Mouse (Mus musculus) urinary bladder, postnatal 36 days (tissue): ENCODE data around the gene Suds3.

Experiments used
- DNase-seq, 2 experiments: peaks; one replicate each; pipeline ENCODE4 v3.0.0; 2022; ENCODE audit warnings: low spot score in 2 of 2, mixed read lengths in 1 of 2

The Suds3 gene

GRCm38 (mm10) chr5:117135869-117136268 lies 20.0 kb upstream of the Suds3 start:
- peak in 1 of 2 experiments; percentile 43 for DNase-seq

GRCm38 (mm10) chr5:117134889-117135456 lies 19.1 kb upstream of the Suds3 start:
- DNase-seq: no peak

GRCm38 (mm10) chr5:117134066-117134888 lies 18.4 kb upstream of the Suds3 start:
- DNase-seq: peak in 1 of 2 experiments; percentile 29

GRCm38 (mm10) chr5:117133446-117134065 lies 17.6 kb upstream of the Suds3 start:
- DNase-seq: peak in 1 of 2 experiments; percentile 53

- no peak for DNase-seq
Observed at GRCm38 (mm10) chr5:117130726-117131125, 14.8 kb upstream of the Suds3 start.

- no peak for DNase-seq
Observed at GRCm38 (mm10) chr5:117127051-117127450, 11.1 kb upstream of the Suds3 start.

- no peak for DNase-seq
Observed at GRCm38 (mm10) chr5:117125482-117126346, 9.8 kb upstream of the Suds3 start.

GRCm38 (mm10) chr5:117123840-117124239 lies 7.9 kb upstream of the Suds3 start:
- no peak for DNase-seq

GRCm38 (mm10) chr5:117123102-117123501 lies 7.2 kb upstream of the Suds3 start:
- no peak for DNase-seq

- DNase-seq: no peak
Observed at GRCm38 (mm10) chr5:117121657-117122056, 5.7 kb upstream of the Suds3 start.

- peak in 1 of 2 experiments; percentile 19 for DNase-seq
Observed at GRCm38 (mm10) chr5:117120489-117121466, 4.9 kb upstream of the Suds3 start.

GRCm38 (mm10) chr5:117119777-117120488 lies 4.0 kb upstream of the Suds3 start, which contains the start of gene Taok3:
Gene Taok3 (plus strand): TSS chr5:117120129.
- peak; percentile 99 to 100 for DNase-seq

GRCm38 (mm10) chr5:117118850-117119249 lies 2.9 kb upstream of the Suds3 start:
- DNase-seq: no peak

- no peak for DNase-seq
Observed at GRCm38 (mm10) chr5:117118220-117118619, 2.3 kb upstream of the Suds3 start.

GRCm38 (mm10) chr5:117117716-117118115 lies 1.8 kb upstream of the Suds3 start:
- DNase-seq: no peak

GRCm38 (mm10) chr5:117117241-117117640 lies 1.3 kb upstream of the Suds3 start:
- no peak for DNase-seq

GRCm38 (mm10) chr5:117116660-117117059 lies 747 bp upstream of the Suds3 start:
- no peak for DNase-seq

- peak; percentile 36 to 47 for DNase-seq
Observed at GRCm38 (mm10) chr5:117115193-117115767, 633 bp downstream of the Suds3 start.

GRCm38 (mm10) chr5:117114581-117115192 lies 1.2 kb downstream of the Suds3 start:
- DNase-seq: peak in 1 of 2 experiments; percentile 40
